Mouse (Mus musculus) hindbrain, embryonic 11.5 days (tissue): ENCODE measurements around the gene Smndc1. TPM values are rescaled to one million over a fixed set of nuclear protein-coding genes. Genes with fewer than 3 reads are reported as not detected.
"Not testable (repeated sequence)": the region's sequence is repeated elsewhere in the genome, so short reads cannot be mapped to it uniquely, and the experiment has no call there.

ENCODE experiments used
- ATAC-seq: fragments of 200-750 bp; cut with Nextera tagmentation; 2 replicates; pipeline ENCODE4 v1.8.0; 2017; ENCODE audit warnings: mild to moderate bottlenecking, moderate TSS enrichment, moderate library complexity; ENCODE audit not compliant: low FRiP score
- DNase-seq: peaks from one replicate; pipeline ENCODE4 v3.0.0-alpha.2; 2015; ENCODE audit warnings: low spot score
- H3K27ac ChIP-seq: fragments of 300-500 bp; sonication (generic); 2 replicates; pipeline ENCODE4 v1.5.1; 2014; ENCODE audit warnings: mild to moderate bottlenecking, low read depth, low read length
- H3K27me3 ChIP-seq: fragments of 300-500 bp; sonication (generic); 2 replicates; pipeline ENCODE4 v1.6.1; 2014; ENCODE audit warnings: mild to moderate bottlenecking, low read length, moderate library complexity, mixed read lengths; ENCODE audit not compliant: control insufficient read depth, insufficient read depth
- H3K36me3 ChIP-seq: fragments of 300-500 bp; sonication (generic); 2 replicates; pipeline ENCODE4 v1.6.1; 2014; ENCODE audit warnings: mild to moderate bottlenecking, low read length, moderate library complexity, mixed read lengths; ENCODE audit not compliant: control insufficient read depth, insufficient read depth
- H3K4me1 ChIP-seq: fragments of 300-500 bp; sonication (generic); replicated peaks from 2 replicates; pipeline ENCODE4 v1.6.1; 2014; ENCODE audit warnings: low read length, mixed read lengths; ENCODE audit not compliant: control insufficient read depth, insufficient read depth
- H3K4me2 ChIP-seq: fragments of 300-500 bp; sonication (generic); replicated peaks from 2 replicates; pipeline ENCODE4 v1.6.1; 2014; ENCODE audit warnings: mild to moderate bottlenecking, low read depth, low read length
- H3K4me3 ChIP-seq: fragments of 300-500 bp; sonication (generic); 2 replicates; pipeline ENCODE4 v1.5.1; 2014; ENCODE audit warnings: low read depth, low read length
- H3K9ac ChIP-seq: fragments of 300-500 bp; sonication (generic); 2 replicates; pipeline ENCODE4 v1.6.1; 2014; ENCODE audit warnings: low read depth, low read length
- H3K9me3 ChIP-seq: fragments of 300-500 bp; sonication (generic); 2 replicates; pipeline ENCODE4 v1.6.1; 2016; ENCODE audit warnings: low read length; ENCODE audit not compliant: control insufficient read depth
- WGBS: fragments of 180-500 bp; shearing (Covaris S2); extraction: QIAGEN DNeasy Blood & Tissue Kit; methylation state at CpG from one replicate; pipeline ENCODE4 v1.1.7; 2014; 5-methylcytosine and 5-hydroxymethylcytosine counted together
- polyA plus RNA-seq: library from polyadenylated mRNA; unstranded; fragments of >200 nt; fragmentation: Nextera tagmentation; extraction: Ambion mirVana; gene quantifications from 2 replicates; pipeline ENCODE4 v1.2.1, GENCODE M21; 2014

Gene Smndc1
- polyA plus RNA-seq, 1 experiment from 2014 or later = 51.5 TPM

- DNase-seq, H3K9ac ChIP-seq, H3K4me3 ChIP-seq, H3K4me2 ChIP-seq, H3K27me3 ChIP-seq, H3K4me1 ChIP-seq, H3K36me3 ChIP-seq, H3K9me3 ChIP-seq, ATAC-seq, H3K27ac ChIP-seq: not testable (repeated sequence)
- WGBS = 82% methylated on average over 3 of the region's 3 CpGs
Observed at GRCm38 (mm10) chr19:53394956-53395355, 4.6 kb upstream of the Smndc1 start.

- no peak overlapping the region for H3K9ac ChIP-seq
- ATAC-seq = no peak
- no peaks in the 10 kb centered on the region for H3K9me3 ChIP-seq
- no peak overlapping the region for H3K4me3 ChIP-seq
- no peak overlapping the region for H3K27ac ChIP-seq
- H3K4me2 ChIP-seq = no peak overlapping the region
- DNase-seq = peak; percentile 69
- H3K27me3 ChIP-seq = no peaks in the 10 kb centered on the region
- no peaks in the 10 kb centered on the region; the same call in 1 of the 2 replicates for H3K4me1 ChIP-seq
- 18% methylated on average over 7 of the region's 7 CpGs for WGBS
- no peaks in the 10 kb centered on the region for H3K36me3 ChIP-seq
Observed at GRCm38 (mm10) chr19:53394552-53394951, 4.2 kb upstream of the Smndc1 start.

GRCm38 (mm10) chr19:53393646-53394045 lies 3.3 kb upstream of the Smndc1 start:
- Histone ChIP-seq H3K9me3 (no peaks in the 10 kb centered on the region), H3K27me3 (no peaks in the 10 kb centered on the region), H3K36me3 (no peaks in the 10 kb centered on the region), H3K4me3 (no peak overlapping the region), H3K4me2 (no peak overlapping the region), H3K4me1 (peaks cover 4% of the 10 kb centered on the region; the same call in 1 of the 2 replicates), H3K9ac (no peak overlapping the region), H3K27ac (no peak overlapping the region)
- DNase-seq (no peak), ATAC-seq (no peak)

- Histone ChIP-seq H3K4me1 (peaks cover 4% of the 10 kb centered on the region; the same call in 1 of the 2 replicates), H3K27me3 (no peaks in the 10 kb centered on the region), H3K4me3 (no peak overlapping the region), H3K4me2 (no peak overlapping the region), H3K27ac (no peak overlapping the region), H3K36me3 (0 out of 2 replicates have a peak, but pooled peaks cover 2% of the 10 kb centered on the region), H3K9ac (no peak overlapping the region), H3K9me3 (no peaks in the 10 kb centered on the region)
- DNase-seq (no peak), ATAC-seq (no peak)
- WGBS = 74% methylated on average over 8 of the region's 8 CpGs
Observed at GRCm38 (mm10) chr19:53392781-53393343, 2.5 kb upstream of the Smndc1 start.

GRCm38 (mm10) chr19:53391787-53392186 lies 1.4 kb upstream of the Smndc1 start:
- WGBS = 91% methylated on average over 5 of the region's 5 CpGs
- Histone ChIP-seq H3K4me2 (no peak overlapping the region), H3K4me1 (peaks cover 4% of the 10 kb centered on the region; the same call in 1 of the 2 replicates), H3K27ac (no peak overlapping the region), H3K4me3 (peak overlapping the region; percentile 95; the same call in 1 of the 2 replicates), H3K36me3 (0 out of 2 replicates have a peak, but pooled peaks cover 2% of the 10 kb centered on the region), H3K9ac (no peak overlapping the region), H3K27me3 (no peaks in the 10 kb centered on the region), H3K9me3 (no peaks in the 10 kb centered on the region)
- DNase-seq = no peak
- no peak for ATAC-seq

- DNase-seq (no peak), ATAC-seq (no peak)
- Histone ChIP-seq H3K9me3 (no peaks in the 10 kb centered on the region), H3K4me3 (peak overlapping the region; percentile 95), H3K27me3 (no peaks in the 10 kb centered on the region), H3K36me3 (0 out of 2 replicates have a peak, but pooled peaks cover 2% of the 10 kb centered on the region), H3K4me2 (peak overlapping the region; percentile 71), H3K4me1 (peaks cover 4% of the 10 kb centered on the region; the same call in 1 of the 2 replicates), H3K9ac (peak overlapping the region; percentile 80), H3K27ac (no peak overlapping the region)
- 53% methylated on average over 8 of the region's 8 CpGs for WGBS
Observed at GRCm38 (mm10) chr19:53391386-53391785, 1.0 kb upstream of the Smndc1 start.

- Histone ChIP-seq H3K4me3 (peak overlapping the region; percentile 95), H3K4me1 (peaks cover 4% of the 10 kb centered on the region; the same call in 1 of the 2 replicates), H3K27me3 (no peaks in the 10 kb centered on the region), H3K36me3 (0 out of 2 replicates have a peak, but pooled peaks cover 2% of the 10 kb centered on the region), H3K9ac (peak overlapping the region; percentile 98), H3K27ac (peak overlapping the region; percentile 96), H3K9me3 (no peaks in the 10 kb centered on the region), H3K4me2 (peak overlapping the region; percentile 57)
- ATAC-seq (peak; percentile 94), DNase-seq (no peak)
- under 1% methylated on average over 55 of the region's 59 CpGs for WGBS
Observed at GRCm38 (mm10) chr19:53389851-53390431, 437 bp downstream of the Smndc1 start.

- Histone ChIP-seq H3K27me3 (no peaks in the 10 kb centered on the region), H3K4me1 (peaks cover 4% of the 10 kb centered on the region; the same call in 1 of the 2 replicates), H3K9me3 (no peaks in the 10 kb centered on the region), H3K4me2 (peak overlapping the region; percentile 57), H3K27ac (peak overlapping the region; percentile 96; the same call in 1 of the 2 replicates), H3K4me3 (peak overlapping the region; percentile 95), H3K36me3 (0 out of 2 replicates have a peak, but pooled peaks cover 2% of the 10 kb centered on the region), H3K9ac (peak overlapping the region; percentile 98)
- 30% methylated on average over 6 of the region's 6 CpGs for WGBS
- DNase-seq (no peak), ATAC-seq (no peak)
Observed at GRCm38 (mm10) chr19:53389417-53389816, 961 bp downstream of the Smndc1 start.

GRCm38 (mm10) chr19:53383336-53383735 lies 7.0 kb downstream of the Smndc1 start:
- no peaks in the 10 kb centered on the region for H3K9me3 ChIP-seq
- H3K9ac ChIP-seq = no peak overlapping the region
- 97% methylated on average over 15 of the region's 15 CpGs for WGBS
- H3K36me3 ChIP-seq = 0 out of 2 replicates have a peak, but pooled peaks cover 13% of the 10 kb centered on the region
- ATAC-seq (no peak), DNase-seq (no peak)
- H3K4me1 ChIP-seq = no peaks in the 10 kb centered on the region
- H3K27ac ChIP-seq = no peak overlapping the region
- H3K27me3 ChIP-seq = no peaks in the 10 kb centered on the region
- H3K4me3 ChIP-seq = no peak overlapping the region
- H3K4me2 ChIP-seq = no peak overlapping the region
